Mouse (Mus musculus) CH12.LX (cell line): ENCODE data around the gene Spn. TPM values are rescaled to one million over a fixed set of nuclear protein-coding genes. Genes with fewer than 3 reads are reported as not detected.

ENCODE experiments used
- DNase-seq: peaks from one replicate; pipeline ENCODE4 v3.0.0-alpha.2; 2013; ENCODE audit errors: extremely low read depth
- H3K27ac ChIP-seq: 2 replicates; pipeline ENCODE4 v1.5.1; 2012; ENCODE audit warnings: low read depth, mild to moderate bottlenecking, control low read depth, moderate library complexity; ENCODE audit not compliant: insufficient read depth
- H3K27me3 ChIP-seq: replicated peaks from 2 replicates; pipeline ENCODE3; 2012; ENCODE audit warnings: inconsistent platforms
- H3K36me3 ChIP-seq, 2 experiments: replicated peaks in 1 of 2; 2 replicates each; pipeline versions ENCODE3 to v1.6.1; 2012; ENCODE audit warnings: inconsistent platforms in 1 of 2, low read length in 1 of 2, mild to moderate bottlenecking in 1 of 2, mixed read lengths in 1 of 2, moderate library complexity in 1 of 2; ENCODE audit not compliant: control insufficient read depth in 1 of 2, insufficient read depth in 1 of 2
- H3K4me1 ChIP-seq, 2 experiments: 2 replicates each; pipeline ENCODE4 v1.6.1; 2012; ENCODE audit warnings: inconsistent platforms in 1 of 2, moderate library complexity in 1 of 2; ENCODE audit not compliant: insufficient read depth in 2 of 2, control insufficient read depth in 1 of 2
- H3K4me2 ChIP-seq: 2 replicates; pipeline ENCODE4 v1.6.1; 2012; ENCODE audit warnings: low read depth, mild to moderate bottlenecking, control low read depth; ENCODE audit not compliant: poor library complexity, insufficient read depth, severe bottlenecking
- H3K4me3 ChIP-seq, 3 experiments: fragments of 150-350 bp in 1 of 3; sonication (generic) in 1 of 3; replicated peaks in 1 of 3; 2 replicates each; pipeline versions ENCODE3 to v1.5.1; 2011 to 2012; ENCODE audit warnings: low read depth in 2 of 3, low read length in 2 of 3, mild to moderate bottlenecking in 2 of 3, moderate library complexity in 2 of 3, control low read depth in 1 of 3, improper control_type of control experiment in 1 of 3, inconsistent platforms in 1 of 3, mixed read lengths in 1 of 3; ENCODE audit not compliant: poor library complexity in 1 of 3
- H3K79me2 ChIP-seq: replicated peaks from 2 replicates; pipeline ENCODE4 v1.6.1; 2012; ENCODE audit warnings: mild to moderate bottlenecking, moderate library complexity; ENCODE audit not compliant: control insufficient read depth, poor library complexity, insufficient read depth, severe bottlenecking; ENCODE audit errors: extremely low read depth
- H3K9ac ChIP-seq: 2 replicates; pipeline ENCODE4 v1.6.1; 2012; ENCODE audit warnings: low read depth, mild to moderate bottlenecking, control low read depth, moderate library complexity; ENCODE audit not compliant: insufficient read depth
- H3K9me3 ChIP-seq: replicated peaks from 2 replicates; pipeline ENCODE3; 2012; ENCODE audit warnings: low read length, inconsistent platforms, mixed read lengths
- BHLHE40 ChIP-seq: IDR thresholded peaks from 2 replicates; pipeline ENCODE4 v1.6.1; 2011; ENCODE audit warnings: mild to moderate bottlenecking, low read depth, low read length, improper control_type of control experiment
- CHD1 ChIP-seq: IDR thresholded peaks from 2 replicates; pipeline ENCODE4 v1.6.1; 2012; ENCODE audit warnings: low read depth, low read length, improper control_type of control experiment, inconsistent platforms
- CHD2 ChIP-seq: IDR thresholded peaks from 2 replicates; pipeline ENCODE4 v1.6.1; 2011; ENCODE audit warnings: low read length, improper control_type of control experiment
- CTCF ChIP-seq, 2 experiments: IDR thresholded peaks in 1 of 2; conservative IDR thresholded peaks in 1 of 2; 2 replicates each; pipeline ENCODE4 v1.5.1; 2011 to 2012; ENCODE audit warnings: low read depth in 2 of 2, low read length in 2 of 2, improper control_type of control experiment in 1 of 2, inconsistent platforms in 1 of 2, mild to moderate bottlenecking in 1 of 2, moderate library complexity in 1 of 2
- E2F4 ChIP-seq: IDR thresholded peaks from 2 replicates; pipeline ENCODE4 v1.6.1; 2011; ENCODE audit warnings: low read depth, low read length, improper control_type of control experiment; ENCODE audit not compliant: insufficient replicate concordance
- ELF1 ChIP-seq: IDR thresholded peaks from 2 replicates; pipeline ENCODE4 v1.6.1; 2014; ENCODE audit warnings: low read depth, mild to moderate bottlenecking, inconsistent platforms, low read length, improper control_type of control experiment
- EP300 ChIP-seq: IDR thresholded peaks from 2 replicates; pipeline ENCODE4 v1.6.1; 2011; ENCODE audit warnings: low read length, improper control_type of control experiment
- GABPA ChIP-seq: IDR thresholded peaks from 2 replicates; pipeline ENCODE4 v1.6.1; 2012; ENCODE audit warnings: low read depth, low read length, improper control_type of control experiment, inconsistent platforms; ENCODE audit not compliant: insufficient replicate concordance
- IRF4 ChIP-seq: IDR thresholded peaks from 2 replicates; pipeline ENCODE4 v1.6.1; 2014; ENCODE audit warnings: low read depth, mild to moderate bottlenecking, inconsistent platforms, low read length, improper control_type of control experiment
- JUN ChIP-seq: IDR thresholded peaks from 2 replicates; pipeline ENCODE4 v1.6.1; 2011; ENCODE audit warnings: low read depth, mild to moderate bottlenecking, low read length, improper control_type of control experiment, moderate library complexity; ENCODE audit not compliant: insufficient read depth
- KAT2A ChIP-seq: IDR thresholded peaks from 2 replicates; pipeline ENCODE4 v1.6.1; 2012; ENCODE audit warnings: low read length, improper control_type of control experiment, inconsistent platforms; ENCODE audit not compliant: insufficient replicate concordance
- MAFK ChIP-seq: IDR thresholded peaks from 2 replicates; pipeline ENCODE4 v1.6.1; 2011; ENCODE audit warnings: low read length, improper control_type of control experiment; ENCODE audit not compliant: insufficient replicate concordance
- MAZ ChIP-seq: IDR thresholded peaks from 2 replicates; pipeline ENCODE4 v1.6.1; 2012; ENCODE audit warnings: low read depth, mild to moderate bottlenecking, inconsistent platforms, low read length, improper control_type of control experiment, moderate library complexity
- MEF2A ChIP-seq: IDR thresholded peaks from 2 replicates; pipeline ENCODE4 v1.6.1; 2014; ENCODE audit warnings: low read depth, mild to moderate bottlenecking, inconsistent platforms, low read length, improper control_type of control experiment, borderline replicate concordance
- MYC ChIP-seq: IDR thresholded peaks from 2 replicates; pipeline ENCODE4 v1.6.1; 2011; ENCODE audit warnings: low read depth, mild to moderate bottlenecking, improper control_type of control experiment, low read length
- NELFE ChIP-seq: IDR thresholded peaks from 2 replicates; pipeline ENCODE4 v1.6.1; 2011; ENCODE audit warnings: low read depth, low read length, improper control_type of control experiment
- NRF1 ChIP-seq: IDR thresholded peaks from 2 replicates; pipeline ENCODE4 v1.6.1; 2014; ENCODE audit warnings: low read depth, mild to moderate bottlenecking, inconsistent platforms, low read length, improper control_type of control experiment, moderate library complexity
- PAX5 ChIP-seq: IDR thresholded peaks from 2 replicates; pipeline ENCODE4 v1.6.1; 2012; ENCODE audit warnings: low read length, inconsistent platforms, mixed read lengths
- POLR2A ChIP-seq: IDR thresholded peaks from 2 replicates; pipeline ENCODE4 v1.6.1; 2011; ENCODE audit warnings: low read depth, mild to moderate bottlenecking, improper control_type of control experiment, low read length
- POLR2AphosphoS2 ChIP-seq: IDR thresholded peaks from 2 replicates; pipeline ENCODE4 v1.6.1; 2011; ENCODE audit warnings: low read depth, low read length, improper control_type of control experiment
- RCOR1 ChIP-seq: conservative IDR thresholded peaks from 2 replicates; pipeline ENCODE4 v1.6.1; 2012; ENCODE audit warnings: low read depth, mild to moderate bottlenecking, inconsistent platforms, low read length, improper control_type of control experiment
- SIN3A ChIP-seq: IDR thresholded peaks from 2 replicates; pipeline ENCODE4 v1.6.1; 2012; ENCODE audit warnings: low read length, improper control_type of control experiment, inconsistent platforms
- TBP ChIP-seq: conservative IDR thresholded peaks from 2 replicates; pipeline ENCODE4 v1.6.1; 2011; ENCODE audit warnings: low read depth, low read length, improper control_type of control experiment
- TCF12 ChIP-seq: IDR thresholded peaks from 2 replicates; pipeline ENCODE4 v1.6.1; 2014; ENCODE audit warnings: low read depth, mild to moderate bottlenecking, inconsistent platforms, low read length, improper control_type of control experiment
- UBTF ChIP-seq: IDR thresholded peaks from 2 replicates; pipeline ENCODE4 v1.6.1; 2012; ENCODE audit warnings: low read depth, mild to moderate bottlenecking, inconsistent platforms, low read length, improper control_type of control experiment, moderate library complexity
- USF1 ChIP-seq: IDR thresholded peaks from 2 replicates; pipeline ENCODE4 v1.6.1; 2014; ENCODE audit warnings: low read depth, mild to moderate bottlenecking, inconsistent platforms, low read length, improper control_type of control experiment
- USF2 ChIP-seq: conservative IDR thresholded peaks from 2 replicates; pipeline ENCODE4 v1.6.1; 2011; ENCODE audit warnings: low read depth, low read length, improper control_type of control experiment
- ZMIZ1 ChIP-seq: IDR thresholded peaks from 2 replicates; pipeline ENCODE4 v1.6.1; 2012; ENCODE audit warnings: low read depth, mild to moderate bottlenecking, inconsistent platforms, low read length, improper control_type of control experiment
- dilution Hi-C: fragments of 300-500 bp; cut with MboI; formaldehyde crosslinking; loops from 2 replicates; pipeline ENCODE4 v1.14.3; 2020; ENCODE audit warnings: low sequenced_read_pairs; ENCODE audit not compliant: extremely low pct_unique_long_range_greater_than_20kb, extremely low pct_ligation_motif_present
- in situ Hi-C: fragments of 300-500 bp; cut with MboI; formaldehyde crosslinking; loops from 3 replicates; pipeline ENCODE4 v1.14.3; 2019; ENCODE audit warnings: low sequenced_read_pairs, low pct_ligation_motif_present, low pct_unique_long_range_greater_than_20kb, mixed read lengths
- polyA plus RNA-seq: library from polyadenylated mRNA; unstranded; fragments of >175 nt; gene quantifications from 2 replicates; pipeline ENCODE4 v1.2.1, GENCODE M21; 2012; ENCODE audit warnings: low read depth; ENCODE audit not compliant: insufficient read length
- total RNA-seq, 2 experiments: library from RNA; depleted of rRNA; stranded (reverse); fragments of 300-350 nt in 1 of 2; fragments of >200 nt in 1 of 2; gene quantifications; 2 replicates each; pipeline ENCODE4 v1.2.3; 2012 to 2014

Spn gene
- total and polyA plus RNA-seq, 3 experiments, result 2.4 to 16.3 (median 3.3) TPM

DNA sequence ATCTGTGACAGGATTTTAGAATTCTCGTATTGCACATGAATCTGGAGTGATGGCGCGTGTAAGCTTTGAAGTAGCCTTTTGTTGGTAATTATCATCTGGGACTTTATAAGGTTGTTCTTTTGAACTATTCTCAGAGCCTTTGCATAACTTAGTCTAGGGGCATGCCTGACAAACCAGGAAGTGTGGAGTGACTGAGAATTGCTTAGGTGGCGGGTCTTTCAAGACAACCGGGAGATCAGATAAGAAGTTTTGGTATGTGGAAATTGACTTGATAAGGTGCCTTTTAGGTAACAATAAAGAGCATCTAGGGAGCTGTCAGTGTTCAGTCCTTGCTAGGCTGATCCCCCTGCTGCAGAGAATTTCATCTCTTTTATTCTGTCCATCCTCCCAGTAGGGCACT is 28.9 kb upstream of the Spn start:
- H3K9me3 ChIP-seq, result peaks cover 22% of the 10 kb centered on the region
- TF ChIP-seq POLR2AphosphoS2, result no peak
- TF ChIP-seq ELF1, result peak; percentile 77
- TF ChIP-seq PAX5, result no peak
- TF ChIP-seq NELFE, result no peak
- no peak for TF ChIP-seq EP300
- TF ChIP-seq ZMIZ1, result 0 out of 2 replicates have a peak, but pooled peaks have one; percentile 14
- TF ChIP-seq SIN3A, result 0 out of 2 replicates have a peak, but pooled peaks have one; percentile 28
- TF ChIP-seq CHD2, result peak; percentile 1; the same call in 1 of the 2 replicates
- no peaks in the 10 kb centered on the region for H3K27me3 ChIP-seq
- dilution Hi-C loops (no loop called here), in situ Hi-C loops (no loop called here)
- 0 out of 2 replicates have a peak overlapping the region, but pooled peaks have one; percentile 37 for H3K9ac ChIP-seq
- H3K4me1 ChIP-seq, result peaks cover 10 to 31% of the 10 kb centered on the region in 2 experiments
- H3K79me2 ChIP-seq, result no peaks in the 10 kb centered on the region
- DNase-seq, result no peak
- peak overlapping the region; percentile 39; the same call in 1 of the 2 replicates for H3K4me2 ChIP-seq
- H3K36me3 ChIP-seq, result peaks cover 16 to 48% of the 10 kb centered on the region in 2 experiments
- no peak overlapping the region for H3K4me3 ChIP-seq
- peak overlapping the region; percentile 100 for H3K27ac ChIP-seq

DNA sequence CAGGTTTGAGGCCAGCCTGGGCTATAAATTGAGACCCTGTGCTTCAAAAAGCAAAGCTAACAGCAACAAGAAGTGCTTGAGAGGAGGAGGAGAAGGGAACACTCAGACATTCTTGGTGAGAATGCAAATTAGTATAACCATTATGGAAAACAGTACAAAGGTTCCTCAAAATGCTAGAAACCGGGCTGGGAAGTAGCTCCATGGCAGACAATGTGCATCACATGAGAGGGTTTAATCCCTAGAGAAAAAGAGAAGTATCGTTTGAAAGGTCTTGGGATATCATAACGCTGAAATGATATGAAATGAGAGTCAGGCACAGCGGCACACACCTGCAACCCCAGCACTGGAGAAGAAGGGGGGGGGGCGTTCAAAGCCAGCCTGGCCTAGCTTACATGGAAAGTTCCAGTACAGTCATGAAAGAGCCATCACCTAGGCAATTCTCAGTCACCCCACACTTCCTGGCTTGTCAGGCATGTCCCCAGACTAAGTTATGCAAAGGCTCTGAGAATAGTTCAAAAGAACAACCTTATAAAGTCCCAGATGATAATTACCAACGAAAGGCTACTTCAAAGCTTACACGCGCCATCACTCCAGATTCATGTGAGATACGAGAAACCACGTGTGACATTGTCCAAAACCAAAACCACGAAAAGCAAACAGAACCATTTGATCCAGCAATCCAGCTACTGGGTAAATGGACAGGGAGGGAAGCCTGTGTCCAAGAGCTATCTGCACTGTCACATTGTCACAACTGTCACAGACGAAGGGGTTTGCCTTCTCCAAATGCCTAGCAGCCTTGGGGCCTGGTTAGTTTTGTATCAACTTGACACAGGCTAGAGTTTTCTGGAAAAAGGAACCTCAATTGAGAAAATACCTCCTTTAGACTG is 28.2 kb upstream of the Spn start:
- Histone ChIP-seq H3K36me3 (peaks cover 11 to 42% of the 10 kb centered on the region in 2 experiments), H3K79me2 (no peaks in the 10 kb centered on the region), H3K9me3 (peaks cover 22% of the 10 kb centered on the region), H3K4me2 (peak overlapping the region; percentile 39), H3K4me1 (peaks cover 10 to 31% of the 10 kb centered on the region in 2 experiments), H3K4me3 (no peak overlapping the region), H3K27ac (peak overlapping the region; percentile 100), H3K27me3 (no peaks in the 10 kb centered on the region), H3K9ac (0 out of 2 replicates have a peak overlapping the region, but pooled peaks have one; percentile 37)
- DNase-seq, result peak; percentile 83
- dilution Hi-C loops (no loop called here), in situ Hi-C loops (no loop called here)
- TF ChIP-seq POLR2AphosphoS2 (no peak), ELF1 (peak; percentile 64; the same call in 1 of the 2 replicates), MAFK (peak; percentile 48; the same call in 1 of the 2 replicates), JUN (peak; percentile 14; the same call in 1 of the 2 replicates), BHLHE40 (peak; percentile 85), GABPA (no peak), TBP (0 out of 2 replicates have a peak, but pooled peaks have one; percentile 31), POLR2A (peak; percentile 37), IRF4 (peak; percentile 41; the same call in 1 of the 2 replicates), KAT2A (0 out of 2 replicates have a peak, but pooled peaks have one; percentile 28), USF2 (no peak), EP300 (peak; percentile 73), CHD1 (peak; percentile 72; the same call in 1 of the 2 replicates), E2F4 (0 out of 2 replicates have a peak, but pooled peaks have one; percentile 14), PAX5 (no peak), SIN3A (peak; percentile 79), ZMIZ1 (peak; percentile 78; the same call in 1 of the 2 replicates), TCF12 (peak; percentile 77), NRF1 (no peak), MAZ (peak; percentile 55), MYC (peak; percentile 87), MEF2A (0 out of 2 replicates have a peak, but pooled peaks have one; percentile 65), USF1 (no peak), CTCF (conservative IDR thresholded peaks at IDR 0.05 in 1 of 2, IDR thresholded peaks at IDR 0.05 in 1 of 2; ENCODE audit: low read depth in 2 of 2, low read length in 2 of 2) (no peak), RCOR1 (no peak), UBTF (no peak)
